Mouse (Mus musculus) layer of hippocampus, postnatal 25 days (tissue): ENCODE measurements around the gene Tns3. TPM values are rescaled to one million over a fixed set of nuclear protein-coding genes. Genes with fewer than 3 reads are reported as not detected.

Source experiments
- DNase-seq, 2 experiments: peaks; one replicate each; pipeline ENCODE4 v3.0.0; 2022; ENCODE audit warnings: mixed read lengths in 2 of 2, low spot score in 1 of 2; ENCODE audit errors: extremely low spot score in 1 of 2
- total RNA-seq, 2 experiments: library from RNA; stranded (reverse); gene quantifications; 2 replicates each; pipeline ENCODE4 v1.2.3; 2021

Gene Tns3
- total RNA-seq, 2 experiments from 2014 or later = 46.6 to 53.2 TPM

DNA sequence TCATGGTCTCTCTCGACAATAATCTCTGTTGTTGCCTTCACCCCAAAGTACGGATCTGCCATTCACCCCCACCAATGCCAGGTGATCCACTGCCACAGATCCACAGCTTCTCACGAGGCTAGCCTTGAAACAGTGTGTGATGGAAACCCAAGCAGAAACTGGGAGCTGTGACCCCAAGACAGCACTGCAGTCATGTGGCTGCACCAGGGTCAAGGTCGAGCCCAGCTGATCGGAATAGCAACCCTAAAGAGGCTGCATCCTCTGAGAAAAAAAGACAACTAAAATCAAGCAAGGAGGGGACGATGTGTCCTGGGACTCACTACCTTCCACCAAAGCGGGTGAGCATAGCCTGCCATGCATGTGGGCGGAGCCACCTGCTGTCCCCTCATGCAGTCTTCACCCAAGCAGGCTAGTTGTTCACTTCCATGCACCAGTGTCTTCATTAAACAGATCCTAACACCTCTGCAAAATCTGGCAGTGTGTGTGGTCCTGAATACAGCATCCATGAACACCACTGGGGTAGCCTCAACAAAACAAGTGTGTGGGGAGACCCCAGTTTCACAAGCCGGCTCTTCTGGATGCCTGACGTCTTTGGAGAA, 12.1 kb downstream of the Tns3 start:
- no peak for DNase-seq

- no peak for DNase-seq
These were observed 12.8 kb downstream of the Tns3 start for GRCm38 (mm10) chr11:8651448-8652035.

GRCm38 (mm10) chr11:8645609-8646008, 18.7 kb downstream of the Tns3 start:
- DNase-seq = no peak

- DNase-seq = no peak
These were observed 20.1 kb downstream of the Tns3 start for GRCm38 (mm10) chr11:8644272-8644671.

DNA sequence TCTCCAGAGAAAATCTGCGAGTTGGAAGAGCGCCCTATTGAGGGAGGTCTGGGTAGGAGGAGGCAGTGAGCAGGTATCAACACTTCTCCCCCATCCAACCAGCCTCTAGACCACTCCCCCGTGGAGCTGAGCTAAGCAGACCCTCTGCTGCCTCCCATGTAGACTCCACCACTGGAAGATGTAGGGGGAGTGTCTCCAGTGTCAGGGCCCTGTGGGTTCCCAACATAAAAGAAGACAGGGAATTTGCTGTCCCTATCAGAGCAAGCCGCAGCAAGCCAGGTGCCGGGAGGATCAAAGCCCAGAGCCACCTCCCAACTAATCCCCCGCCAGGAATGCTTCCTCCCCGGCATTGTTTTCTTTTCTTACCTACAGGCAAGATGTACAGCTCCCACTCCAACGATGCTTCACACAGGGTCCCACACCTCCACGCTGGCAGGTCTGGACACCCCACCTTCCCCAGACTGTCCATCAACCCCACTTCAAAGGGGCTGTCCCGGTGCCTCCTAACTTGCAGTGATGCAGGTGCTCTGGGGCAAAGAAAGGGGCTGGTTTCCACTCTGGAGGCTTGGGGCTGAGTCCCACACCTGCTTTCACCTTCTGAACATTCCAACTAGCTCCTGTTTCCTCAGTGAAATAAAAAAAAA, 22.6 kb downstream of the Tns3 start:
- no peak for DNase-seq

- DNase-seq = no peak
These were observed 24.6 kb downstream of the Tns3 start for GRCm38 (mm10) chr11:8639726-8640125.

- peak in 1 of 2 experiments; percentile 26 for DNase-seq
These were observed 25.2 kb downstream of the Tns3 start for GRCm38 (mm10) chr11:8639007-8639718.

DNA sequence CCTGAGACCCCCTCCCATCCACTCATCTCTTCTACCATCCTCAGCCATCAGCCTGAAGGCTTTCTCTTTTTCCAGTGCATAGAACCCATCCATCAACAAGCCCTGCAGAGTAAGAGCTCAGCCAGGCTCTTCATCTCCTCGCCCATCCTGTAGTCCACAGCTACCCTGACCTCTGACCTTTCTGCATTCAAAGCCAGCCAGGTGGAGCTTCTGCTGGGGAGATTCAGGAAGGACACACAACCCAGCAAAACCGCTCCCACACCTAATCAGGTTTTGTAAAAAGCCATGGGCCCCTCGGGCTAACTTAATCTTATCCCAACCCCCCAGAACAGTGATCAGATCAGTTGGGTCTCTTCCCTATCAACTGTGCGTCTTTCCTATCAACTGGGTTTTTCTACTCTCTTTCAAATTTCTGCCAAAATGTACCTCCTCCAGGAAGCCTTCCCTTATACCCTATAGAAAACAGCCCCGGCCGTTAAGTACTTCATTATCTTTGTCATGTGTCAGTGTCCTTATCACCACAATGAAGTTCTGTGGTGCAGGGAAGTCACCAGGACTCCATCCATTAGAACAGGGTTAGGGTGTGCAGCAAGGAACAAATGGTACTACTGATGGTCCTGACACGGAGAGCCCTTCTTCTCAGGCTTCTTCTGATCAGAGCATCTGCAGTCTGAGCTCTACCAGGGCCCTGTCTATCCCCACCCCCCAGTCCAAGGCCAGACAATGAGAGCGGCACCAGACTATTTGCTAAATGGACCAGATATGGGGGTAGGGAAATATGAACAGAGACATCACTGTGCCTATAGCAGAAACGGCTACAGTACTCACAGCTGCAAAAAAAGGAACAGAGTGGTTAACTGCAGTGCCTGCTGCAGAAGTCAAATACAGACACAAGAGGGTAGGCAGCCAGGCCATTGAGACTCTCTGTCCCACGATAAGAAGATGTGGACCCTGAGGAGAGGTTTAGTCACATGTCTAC, 26.6 kb downstream of the Tns3 start:
- no peak for DNase-seq

DNA sequence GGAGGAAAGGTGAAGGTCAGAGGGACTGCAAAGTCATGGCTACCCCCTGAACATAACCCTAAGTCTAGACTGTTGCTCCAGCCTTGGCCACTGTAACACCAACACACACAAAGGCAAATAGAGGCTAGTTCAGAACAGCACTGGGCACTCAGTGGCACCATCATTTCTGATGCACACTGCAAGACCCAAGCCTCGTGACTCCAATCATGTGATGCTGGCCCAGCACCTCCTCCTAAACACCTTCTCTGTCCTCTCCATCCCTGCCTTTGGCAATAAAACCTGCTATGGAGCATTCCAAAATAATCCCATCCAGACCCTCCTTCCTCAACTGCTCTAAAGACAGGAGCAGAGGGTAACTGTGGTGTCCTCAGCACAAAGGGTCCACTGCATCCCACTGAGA, 27.7 kb downstream of the Tns3 start:
- DNase-seq = no peak

GRCm38 (mm10) chr11:8635778-8636177, 28.6 kb downstream of the Tns3 start:
- no peak for DNase-seq

DNA sequence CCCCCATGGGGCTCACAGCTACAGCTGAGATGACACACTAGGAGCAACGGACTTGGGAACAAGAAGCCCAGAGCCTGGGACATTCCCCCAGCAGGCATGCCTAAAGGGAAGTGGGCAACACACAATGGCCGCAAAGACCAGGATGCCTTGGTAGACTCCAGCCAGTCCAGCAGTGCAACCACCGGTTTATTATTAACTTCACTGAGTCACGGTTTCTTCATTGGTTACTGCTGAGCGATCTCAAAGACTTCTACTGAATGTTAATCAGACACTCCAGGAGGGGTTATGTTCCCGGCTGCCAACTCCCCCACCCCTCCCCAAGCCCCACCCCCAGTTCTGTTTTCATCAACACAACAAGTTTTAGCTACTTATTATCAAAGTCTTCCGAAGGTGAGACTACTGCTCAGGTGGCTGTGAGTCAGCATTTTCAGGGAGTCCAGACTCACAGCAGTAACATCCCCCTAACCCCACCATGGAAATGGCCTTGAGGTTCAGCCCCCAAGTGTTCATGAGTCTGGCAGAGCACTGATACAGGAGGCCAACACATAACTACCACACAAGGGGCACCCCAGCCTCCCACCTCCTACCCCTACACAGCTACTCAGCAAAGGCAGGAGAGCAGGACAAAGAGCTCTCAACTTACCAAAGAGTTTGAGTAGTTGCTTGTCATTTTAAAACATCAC, 29.5 kb downstream of the Tns3 start:
- DNase-seq = no peak

DNA sequence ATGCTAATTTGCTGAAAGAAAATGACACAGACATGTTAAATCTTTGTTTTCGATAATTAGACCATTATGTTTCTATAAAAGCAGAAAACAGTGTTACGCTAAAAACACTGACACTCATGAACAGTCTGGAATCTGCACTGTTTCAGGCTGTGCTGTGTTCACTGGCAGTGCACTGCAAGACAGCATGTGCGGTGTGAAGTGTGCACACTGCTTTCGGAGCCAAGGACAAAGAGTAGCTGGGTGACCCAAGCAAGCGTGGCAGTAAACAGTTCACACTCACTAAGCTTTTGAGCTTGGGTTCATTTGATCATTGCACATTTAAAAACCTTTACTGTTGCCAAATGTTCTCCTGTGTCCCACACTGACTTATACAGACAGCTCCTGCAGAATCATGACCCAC, 32.2 kb downstream of the Tns3 start:
- no peak for DNase-seq

DNA sequence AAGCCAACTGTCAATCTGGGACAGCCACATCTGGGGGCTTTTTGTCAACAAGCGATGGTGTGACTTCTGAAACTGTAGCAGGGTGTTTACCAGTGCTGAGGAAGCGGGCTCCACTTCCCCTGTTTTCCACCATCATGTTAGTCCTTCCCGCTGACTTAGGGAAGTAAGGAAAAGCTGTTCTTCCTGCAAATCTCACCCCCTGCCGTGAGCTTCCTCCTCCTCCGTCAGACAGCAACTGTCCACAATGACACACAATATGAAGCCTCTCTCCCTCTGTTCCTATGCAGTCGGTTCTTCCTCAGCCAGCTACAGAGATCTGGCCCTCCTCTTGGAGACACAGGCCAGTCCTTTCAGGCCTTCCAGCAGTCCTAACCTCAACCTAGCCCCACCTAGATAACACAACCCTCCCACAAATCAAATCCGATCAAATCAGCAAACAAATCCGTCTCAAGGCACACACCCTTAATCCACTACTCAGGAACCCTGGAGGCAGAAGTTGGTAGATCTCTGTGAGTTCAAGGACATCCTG, 34.4 kb downstream of the Tns3 start:
- no peak for DNase-seq

- no peak for DNase-seq
These were observed 35.0 kb downstream of the Tns3 start for GRCm38 (mm10) chr11:8629326-8629725.

- DNase-seq = no peak
These were observed 35.5 kb downstream of the Tns3 start for GRCm38 (mm10) chr11:8628846-8629253.

DNA sequence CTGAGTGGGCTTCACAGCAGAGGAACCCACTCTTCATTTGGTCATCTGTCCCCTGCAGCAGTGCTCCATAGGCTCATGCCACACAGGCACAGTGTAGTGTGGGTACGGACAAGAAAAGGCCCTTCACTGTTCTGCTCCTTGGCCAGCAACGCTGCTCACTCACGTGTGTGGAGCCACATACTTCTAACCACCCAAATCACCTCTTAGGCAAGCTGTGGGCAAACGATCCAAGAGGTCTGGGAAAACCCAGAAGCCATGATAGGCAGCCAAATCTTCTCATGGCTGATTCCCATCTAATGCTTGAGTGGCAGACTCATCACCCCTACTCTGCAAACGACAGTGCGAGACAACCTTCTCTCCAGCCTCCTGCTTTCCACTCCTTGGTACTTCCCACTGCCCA, 37.2 kb downstream of the Tns3 start:
- no peak for DNase-seq

DNA sequence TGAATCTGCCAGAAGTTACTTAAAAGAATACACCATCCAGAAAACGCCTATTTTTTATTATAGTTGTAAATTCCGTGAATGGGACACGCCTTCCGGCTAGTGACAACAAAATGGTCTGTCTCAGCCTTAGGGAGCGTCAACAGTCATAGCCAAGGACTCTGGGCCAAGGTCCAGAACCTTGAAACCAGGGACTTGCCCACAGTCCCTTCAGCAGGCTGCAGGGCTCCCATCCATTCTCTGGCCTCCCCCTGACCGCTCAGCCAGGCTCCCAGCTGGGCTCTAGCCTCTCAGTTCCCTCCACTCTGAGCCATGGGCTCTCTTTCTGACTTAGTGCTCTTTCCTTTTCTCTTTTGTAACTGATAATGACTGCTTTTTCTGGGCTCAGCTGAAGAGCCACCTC, 37.6 kb downstream of the Tns3 start:
- no peak for DNase-seq

DNA sequence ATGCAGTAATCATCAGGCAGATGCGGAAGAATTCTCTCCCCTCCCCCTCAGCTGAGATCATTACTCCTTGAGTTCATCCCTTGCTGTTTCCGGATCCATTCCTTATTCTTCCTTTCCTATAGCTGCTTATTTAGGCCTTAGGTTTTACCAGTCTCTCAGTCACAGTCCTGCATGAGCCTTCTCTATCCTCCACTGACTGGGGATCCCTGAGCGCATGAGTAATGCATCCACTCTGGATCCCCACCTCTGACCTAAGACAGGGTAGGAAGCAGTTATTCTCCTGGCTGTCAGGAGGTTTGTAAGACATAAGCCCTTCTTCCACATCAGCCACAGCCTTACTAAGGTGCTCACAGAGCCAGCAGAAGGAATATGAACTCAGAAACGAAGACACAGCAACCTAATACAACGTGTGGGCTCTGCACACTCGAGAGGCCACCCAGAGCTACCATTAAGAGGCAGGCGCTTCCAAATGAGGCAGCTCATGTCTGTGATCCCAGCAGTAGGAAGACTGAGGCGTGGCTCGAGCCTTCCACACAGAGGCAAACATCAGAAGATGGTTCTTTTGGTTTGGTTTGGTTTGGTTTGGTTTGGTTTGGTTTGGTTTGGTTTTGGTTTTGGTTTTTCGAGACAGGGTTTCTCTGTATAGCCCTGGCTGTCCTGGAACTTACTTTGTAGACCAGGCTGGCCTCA, 38.3 kb downstream of the Tns3 start:
- no peak for DNase-seq

DNA sequence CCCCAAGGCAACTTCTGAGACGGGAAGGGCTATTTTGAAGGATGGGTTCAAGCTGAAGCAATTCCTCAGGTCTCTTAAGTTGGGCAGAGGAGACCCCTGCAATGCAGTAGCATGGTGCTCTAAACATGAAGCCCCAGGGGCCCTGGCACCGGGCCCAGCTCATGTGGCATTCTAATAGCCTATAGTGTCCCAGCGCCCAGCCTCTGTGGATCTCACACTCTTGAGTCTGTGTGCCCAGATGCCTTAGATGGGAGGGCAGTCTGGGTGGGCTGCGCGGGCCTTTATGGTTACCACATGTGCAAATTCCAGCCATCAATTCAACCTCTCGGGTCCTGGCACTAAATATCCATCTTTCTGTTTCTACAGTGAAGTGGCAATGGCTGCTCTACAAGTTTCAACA, 38.9 kb downstream of the Tns3 start:
- DNase-seq = no peak
